Mouse (Mus musculus) limb, embryonic 15.5 days (tissue): Measurements from ENCODE around the gene Gpc6. TPM values are rescaled to one million over a fixed set of nuclear protein-coding genes. Genes with fewer than 3 reads are reported as not detected.

ENCODE experiments used
- ATAC-seq: fragments of 200-750 bp; cut with Nextera tagmentation; 2 replicates; pipeline ENCODE4 v1.8.0; 2017; ENCODE audit warnings: low read depth, moderate TSS enrichment; ENCODE audit not compliant: insufficient number of reproducible peaks, low FRiP score, low TSS enrichment
- H3K27ac ChIP-seq: fragments of 300-500 bp; sonication (generic); 2 replicates; pipeline ENCODE4 v1.5.1; 2015; ENCODE audit warnings: moderate library complexity, mild to moderate bottlenecking, inconsistent platforms
- H3K27me3 ChIP-seq: fragments of 300-500 bp; sonication (generic); 2 replicates; pipeline ENCODE4 v1.6.1; 2015; ENCODE audit warnings: inconsistent platforms
- H3K36me3 ChIP-seq: fragments of 300-500 bp; sonication (generic); 2 replicates; pipeline ENCODE4 v1.6.1; 2015; ENCODE audit warnings: inconsistent platforms
- H3K4me1 ChIP-seq: fragments of 300-500 bp; sonication (generic); 2 replicates; pipeline ENCODE4 v1.6.1; 2015; ENCODE audit warnings: inconsistent platforms
- H3K4me2 ChIP-seq: fragments of 300-500 bp; sonication (generic); 2 replicates; pipeline ENCODE4 v1.6.1; 2015; ENCODE audit warnings: mild to moderate bottlenecking, inconsistent platforms
- H3K4me3 ChIP-seq: fragments of 300-500 bp; sonication (generic); 2 replicates; pipeline ENCODE4 v1.5.1; 2015; ENCODE audit warnings: mild to moderate bottlenecking, inconsistent platforms
- H3K9ac ChIP-seq: fragments of 300-500 bp; sonication (generic); 2 replicates; pipeline ENCODE4 v1.6.1; 2015; ENCODE audit warnings: inconsistent platforms
- H3K9me3 ChIP-seq: fragments of 300-500 bp; sonication (generic); 2 replicates; pipeline ENCODE4 v1.6.1; 2016; ENCODE audit warnings: inconsistent platforms
- WGBS: fragments of 180-500 bp; shearing (Covaris S2); methylation state at CpG from one replicate; pipeline ENCODE4 v1.1.7; 2015; 5-methylcytosine and 5-hydroxymethylcytosine counted together
- polyA plus RNA-seq: library from polyadenylated mRNA; unstranded; fragments of >200 nt; fragmentation: Nextera tagmentation; extraction: Ambion mirVana; gene quantifications from 2 replicates; pipeline ENCODE4 v1.2.1, GENCODE M21; 2015

Gpc6 gene
- polyA plus RNA-seq, 1 experiment from 2014 or later = 42.5 TPM

DNA sequence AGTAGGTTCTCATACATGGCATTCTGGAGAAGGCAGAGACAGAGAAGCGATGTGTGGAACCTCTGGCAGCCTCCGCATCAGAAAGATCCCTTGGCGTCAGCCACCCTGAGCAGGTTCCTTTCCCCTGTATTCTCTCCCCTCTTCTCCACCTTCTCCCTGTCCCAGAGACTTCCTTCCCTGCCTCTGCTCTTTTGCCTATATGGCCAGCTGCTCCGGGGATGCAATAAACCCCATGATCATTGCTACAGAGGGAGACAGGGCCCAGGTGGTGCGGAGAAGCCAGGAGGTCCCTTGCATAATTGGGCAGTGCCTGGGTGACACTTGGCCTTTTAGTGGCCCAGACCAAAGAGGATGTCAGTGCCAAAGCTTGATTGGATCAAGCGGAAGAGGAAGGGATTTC is 910.4 kb downstream of the Gpc6 start:
- no peak overlapping the region for H3K27ac ChIP-seq
- 86% methylated on average over 6 of the region's 6 CpGs for WGBS
- no peaks in the 10 kb centered on the region for H3K4me1 ChIP-seq
- ATAC-seq = no peak
- no peaks in the 10 kb centered on the region for H3K9me3 ChIP-seq
- H3K4me3 ChIP-seq = no peak overlapping the region
- H3K27me3 ChIP-seq = no peaks in the 10 kb centered on the region
- no peak overlapping the region for H3K4me2 ChIP-seq
- no peaks in the 10 kb centered on the region for H3K36me3 ChIP-seq
- H3K9ac ChIP-seq = no peak overlapping the region

- Histone ChIP-seq H3K9ac (no peak overlapping the region), H3K27ac (no peak overlapping the region), H3K4me3 (no peak overlapping the region), H3K9me3 (no peaks in the 10 kb centered on the region), H3K4me1 (no peaks in the 10 kb centered on the region), H3K4me2 (no peak overlapping the region), H3K27me3 (no peaks in the 10 kb centered on the region), H3K36me3 (no peaks in the 10 kb centered on the region)
- ATAC-seq = no peak
- WGBS = 92% methylated on average over 4 of the region's 4 CpGs
Measured at GRCm38 (mm10) chr14:117837021-117837420, 911.9 kb downstream of the Gpc6 start.

DNA sequence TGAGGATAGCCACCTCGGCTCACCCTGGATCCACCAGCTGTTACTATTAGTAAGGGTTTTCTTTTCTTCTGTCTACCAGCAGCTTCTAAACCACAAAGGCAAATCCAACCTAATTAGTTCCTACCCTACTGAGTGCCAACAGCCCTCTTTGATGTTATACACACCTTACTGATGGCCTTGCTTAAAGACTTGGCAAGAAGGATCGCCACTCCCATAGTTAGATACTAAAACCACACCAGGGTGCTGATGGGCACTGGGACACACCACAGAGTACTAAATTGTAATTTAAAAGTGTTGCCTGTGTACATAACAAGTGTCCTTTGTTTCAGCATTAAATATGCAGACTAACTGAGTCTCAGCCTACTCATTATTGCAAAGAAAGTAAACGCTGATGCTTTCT is 912.6 kb downstream of the Gpc6 start:
- H3K4me3 ChIP-seq = no peak overlapping the region
- H3K36me3 ChIP-seq = no peaks in the 10 kb centered on the region
- no peak overlapping the region for H3K27ac ChIP-seq
- no peak overlapping the region for H3K4me2 ChIP-seq
- H3K9ac ChIP-seq = no peak overlapping the region
- H3K4me1 ChIP-seq = no peaks in the 10 kb centered on the region
- no peak for ATAC-seq
- H3K9me3 ChIP-seq = no peaks in the 10 kb centered on the region
- WGBS = 40% methylated on average over 3 of the region's 3 CpGs
- no peaks in the 10 kb centered on the region for H3K27me3 ChIP-seq

- no peak for ATAC-seq
Measured at GRCm38 (mm10) chr14:117841211-117841610, 916.1 kb downstream of the Gpc6 start.

GRCm38 (mm10) chr14:117841797-117842553 is 916.9 kb downstream of the Gpc6 start:
- no peak for ATAC-seq
- no peaks in the 10 kb centered on the region for H3K27me3 ChIP-seq
- no peak overlapping the region for H3K27ac ChIP-seq
- no peaks in the 10 kb centered on the region for H3K4me1 ChIP-seq
- no peak overlapping the region for H3K9ac ChIP-seq
- H3K4me2 ChIP-seq = no peak overlapping the region
- no peaks in the 10 kb centered on the region for H3K9me3 ChIP-seq
- WGBS = 52% methylated on average over 14 of the region's 14 CpGs
- H3K4me3 ChIP-seq = no peak overlapping the region
- no peaks in the 10 kb centered on the region for H3K36me3 ChIP-seq

More at GRCm38 (mm10) chr14:117841211-117841610, 916.1 kb downstream of the Gpc6 start:
- Histone ChIP-seq H3K36me3 (no peaks in the 10 kb centered on the region), H3K4me2 (no peak overlapping the region), H3K4me1 (no peaks in the 10 kb centered on the region), H3K27ac (no peak overlapping the region), H3K4me3 (no peak overlapping the region), H3K9ac (no peak overlapping the region), H3K27me3 (no peaks in the 10 kb centered on the region), H3K9me3 (no peaks in the 10 kb centered on the region)
- 75% methylated on average over 4 of the region's 4 CpGs for WGBS

- ATAC-seq = no peak
- no peaks in the 10 kb centered on the region for H3K4me1 ChIP-seq
- H3K4me2 ChIP-seq = no peak overlapping the region
- H3K27me3 ChIP-seq = no peaks in the 10 kb centered on the region
- H3K9me3 ChIP-seq = no peaks in the 10 kb centered on the region
- H3K9ac ChIP-seq = no peak overlapping the region
- H3K4me3 ChIP-seq = no peak overlapping the region
- WGBS = 76% methylated on average over 11 of the region's 11 CpGs
- no peak overlapping the region for H3K27ac ChIP-seq
- H3K36me3 ChIP-seq = no peaks in the 10 kb centered on the region
Measured at GRCm38 (mm10) chr14:117849591-117850505, 924.7 kb downstream of the Gpc6 start.

DNA sequence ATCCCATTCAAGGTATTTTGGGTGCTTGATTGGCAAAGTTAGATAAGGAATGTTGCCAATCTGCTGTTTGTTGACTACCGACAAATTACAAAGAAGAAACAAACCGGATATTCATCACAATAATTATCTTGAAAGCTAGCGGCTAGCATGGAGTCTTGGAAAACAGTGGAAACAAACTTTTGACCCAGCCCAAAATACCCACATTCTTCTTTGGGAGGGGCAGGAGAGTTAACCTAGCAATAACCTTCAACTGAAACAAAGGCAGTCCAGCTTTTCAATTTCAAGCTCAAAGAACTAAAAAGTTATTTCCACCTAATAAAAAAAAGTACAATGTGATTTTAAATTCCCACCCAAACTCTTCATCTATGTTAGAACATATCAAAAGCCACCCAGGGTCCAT is 927.2 kb downstream of the Gpc6 start:
- no peaks in the 10 kb centered on the region for H3K36me3 ChIP-seq
- H3K9me3 ChIP-seq = no peaks in the 10 kb centered on the region
- ATAC-seq = no peak
- H3K4me1 ChIP-seq = no peaks in the 10 kb centered on the region
- no peak overlapping the region for H3K4me3 ChIP-seq
- no peak overlapping the region for H3K4me2 ChIP-seq
- WGBS = 81% methylated on average over 3 of the region's 3 CpGs
- H3K27ac ChIP-seq = no peak overlapping the region
- no peaks in the 10 kb centered on the region for H3K27me3 ChIP-seq
- no peak overlapping the region for H3K9ac ChIP-seq

DNA sequence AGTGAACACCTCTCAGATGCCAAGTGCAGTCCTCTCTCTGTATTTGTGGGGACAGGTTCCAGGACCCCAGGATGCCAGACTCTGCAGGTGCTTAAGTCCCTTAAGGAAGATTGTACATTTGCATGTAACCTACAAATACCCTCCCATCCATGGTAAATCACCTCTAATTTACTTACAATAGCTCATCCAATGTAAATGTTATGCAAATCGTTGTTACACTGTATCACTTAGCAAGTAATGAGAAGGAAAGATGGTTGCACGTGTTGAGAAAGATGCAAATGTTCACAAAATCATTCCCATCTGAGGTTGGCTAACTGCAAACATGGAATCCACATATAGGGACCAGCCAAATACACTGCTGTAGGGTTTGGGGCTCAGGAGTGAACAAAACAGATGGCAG is 927.7 kb downstream of the Gpc6 start:
- Histone ChIP-seq H3K36me3 (no peaks in the 10 kb centered on the region), H3K4me2 (no peak overlapping the region), H3K9ac (no peak overlapping the region), H3K9me3 (no peaks in the 10 kb centered on the region), H3K27ac (no peak overlapping the region), H3K4me3 (no peak overlapping the region), H3K4me1 (no peaks in the 10 kb centered on the region), H3K27me3 (no peaks in the 10 kb centered on the region)
- WGBS = 89% methylated on average over 2 of the region's 2 CpGs
- no peak for ATAC-seq

DNA sequence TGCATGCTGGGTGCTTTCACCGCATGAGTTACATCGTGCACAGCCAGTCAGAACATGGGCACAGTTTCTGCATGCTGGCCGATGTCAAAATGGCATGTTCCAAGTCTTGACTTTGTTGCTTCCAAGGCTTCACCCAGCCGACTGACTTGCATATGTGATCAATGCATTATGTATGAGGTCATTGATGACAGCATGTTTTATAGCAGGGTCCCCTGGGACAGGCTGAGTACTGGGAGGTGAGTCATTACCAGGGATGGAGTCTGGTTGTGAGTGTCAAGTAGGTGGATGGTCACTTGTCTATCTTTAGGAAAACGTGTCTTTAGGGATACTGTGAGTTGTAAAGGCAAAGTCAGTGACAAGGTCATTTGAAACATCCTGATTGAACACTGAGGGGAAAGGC is 929.4 kb downstream of the Gpc6 start:
- ATAC-seq = no peak
- WGBS = 82% methylated on average over 5 of the region's 5 CpGs
- Histone ChIP-seq H3K4me1 (no peaks in the 10 kb centered on the region), H3K36me3 (no peaks in the 10 kb centered on the region), H3K27me3 (no peaks in the 10 kb centered on the region), H3K4me2 (no peak overlapping the region), H3K27ac (no peak overlapping the region), H3K4me3 (no peak overlapping the region), H3K9ac (no peak overlapping the region), H3K9me3 (no peaks in the 10 kb centered on the region)

GRCm38 (mm10) chr14:117871268-117871667 is 946.2 kb downstream of the Gpc6 start:
- no peaks in the 10 kb centered on the region for H3K27me3 ChIP-seq
- H3K36me3 ChIP-seq = no peaks in the 10 kb centered on the region
- H3K27ac ChIP-seq = no peak overlapping the region
- no peaks in the 10 kb centered on the region for H3K9me3 ChIP-seq
- H3K9ac ChIP-seq = no peak overlapping the region
- H3K4me1 ChIP-seq = no peaks in the 10 kb centered on the region
- H3K4me2 ChIP-seq = no peak overlapping the region
- ATAC-seq = no peak
- no peak overlapping the region for H3K4me3 ChIP-seq

GRCm38 (mm10) chr14:117879313-117879712 is 954.2 kb downstream of the Gpc6 start:
- H3K4me3 ChIP-seq = no peak overlapping the region
- no peak overlapping the region for H3K27ac ChIP-seq
- H3K27me3 ChIP-seq = no peaks in the 10 kb centered on the region
- 86% methylated on average over 9 of the region's 9 CpGs for WGBS
- H3K4me2 ChIP-seq = no peak overlapping the region
- ATAC-seq = no peak
- H3K9me3 ChIP-seq = no peaks in the 10 kb centered on the region
- no peak overlapping the region for H3K9ac ChIP-seq
- no peaks in the 10 kb centered on the region for H3K36me3 ChIP-seq
- H3K4me1 ChIP-seq = peaks cover 8% of the 10 kb centered on the region; the same call in 1 of the 2 replicates

- no peaks in the 10 kb centered on the region for H3K36me3 ChIP-seq
- H3K9ac ChIP-seq = no peak overlapping the region
- peaks cover 8% of the 10 kb centered on the region; the same call in 1 of the 2 replicates for H3K4me1 ChIP-seq
- no peaks in the 10 kb centered on the region for H3K9me3 ChIP-seq
- no peak overlapping the region for H3K27ac ChIP-seq
- no peaks in the 10 kb centered on the region for H3K27me3 ChIP-seq
- H3K4me3 ChIP-seq = no peak overlapping the region
- WGBS = 54% methylated on average over 6 of the region's 6 CpGs
- ATAC-seq = no peak
- H3K4me2 ChIP-seq = no peak overlapping the region
Measured at GRCm38 (mm10) chr14:117881112-117881511, 956.0 kb downstream of the Gpc6 start.
